Mouse (Mus musculus): ENCODE measurements around the gene Nek10.
"Not testable (repeated sequence)": the region's sequence is repeated elsewhere in the genome, so short reads cannot be mapped to it uniquely, and the experiment has no call there.

Nek10 gene

DNA sequence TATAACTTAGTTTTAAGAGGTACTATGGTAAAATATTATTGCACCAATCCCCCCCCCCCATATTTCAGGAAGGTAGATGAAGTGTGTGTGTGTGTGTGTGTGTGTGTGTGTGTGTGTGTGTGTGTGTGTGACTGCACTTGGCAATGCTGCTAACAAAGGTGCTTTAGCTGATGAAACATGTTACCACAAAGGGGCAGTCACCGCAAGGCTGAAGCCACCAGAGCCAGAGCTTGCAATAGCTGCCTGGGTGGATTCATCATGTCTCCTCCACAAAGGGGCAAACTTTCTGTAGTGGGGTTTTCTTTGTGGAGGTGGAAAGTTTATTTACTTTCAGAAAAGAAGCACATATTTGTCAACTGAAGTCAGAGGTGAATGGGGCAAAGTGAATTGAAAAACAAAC lies 67.9 kb downstream of the Nek10 start:
- DNase-seq, result no peak

DNA sequence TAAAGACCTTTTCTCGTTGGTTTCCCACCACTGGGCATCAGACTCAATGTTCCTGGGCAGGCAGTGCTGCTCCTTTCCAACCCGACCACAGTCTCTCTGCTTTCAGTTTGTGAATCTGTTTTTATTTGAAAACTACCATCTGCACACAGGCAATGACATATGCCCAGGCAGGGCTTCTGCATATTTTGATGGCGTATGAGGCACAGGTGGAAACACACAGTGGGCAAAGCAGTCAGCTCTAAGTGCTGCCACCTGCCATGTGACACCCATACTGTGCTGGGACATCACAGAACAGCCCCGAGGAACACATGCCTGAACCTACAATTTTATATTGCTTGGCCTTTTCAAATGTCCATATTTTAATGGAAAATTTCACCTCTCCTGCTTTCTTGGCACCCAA lies 68.5 kb downstream of the Nek10 start:
- DNase-seq, result no peak

DNA sequence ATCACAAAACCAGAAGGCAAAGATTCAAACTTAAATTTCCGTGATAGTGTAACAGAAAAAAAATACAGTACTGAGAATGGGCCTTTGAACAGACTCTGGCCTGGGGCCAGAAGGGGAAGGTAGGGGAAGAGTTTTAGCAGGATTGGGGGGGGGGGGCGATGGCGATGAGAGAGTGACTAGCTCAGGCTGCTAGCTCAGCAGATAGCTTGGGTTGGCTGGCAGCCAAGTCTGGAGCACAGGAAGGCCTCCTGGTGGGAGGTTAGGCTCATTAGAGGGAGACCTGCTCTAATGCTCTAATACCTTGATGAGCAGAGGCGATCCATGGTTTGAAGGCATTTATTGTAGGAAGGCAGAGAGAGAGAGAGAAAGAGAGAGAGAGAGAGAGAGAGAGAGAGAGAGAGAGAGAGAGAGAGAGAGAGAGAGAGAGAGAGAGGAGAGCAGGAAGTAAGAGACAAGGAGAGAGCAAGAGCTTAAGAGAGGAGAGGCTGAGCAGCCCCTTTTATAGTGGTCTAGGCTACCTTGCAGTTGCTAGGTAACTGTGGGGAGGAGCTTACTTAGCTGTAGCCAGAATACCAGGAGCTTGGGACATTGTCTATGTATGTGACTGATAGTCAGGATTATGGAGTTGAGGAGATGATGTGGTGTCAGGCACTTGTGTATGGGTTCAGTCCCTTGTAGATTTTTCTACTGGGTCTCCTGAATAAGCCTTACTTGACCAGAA lies 90.9 kb downstream of the Nek10 start:
- no peak for DNase-seq

DNA sequence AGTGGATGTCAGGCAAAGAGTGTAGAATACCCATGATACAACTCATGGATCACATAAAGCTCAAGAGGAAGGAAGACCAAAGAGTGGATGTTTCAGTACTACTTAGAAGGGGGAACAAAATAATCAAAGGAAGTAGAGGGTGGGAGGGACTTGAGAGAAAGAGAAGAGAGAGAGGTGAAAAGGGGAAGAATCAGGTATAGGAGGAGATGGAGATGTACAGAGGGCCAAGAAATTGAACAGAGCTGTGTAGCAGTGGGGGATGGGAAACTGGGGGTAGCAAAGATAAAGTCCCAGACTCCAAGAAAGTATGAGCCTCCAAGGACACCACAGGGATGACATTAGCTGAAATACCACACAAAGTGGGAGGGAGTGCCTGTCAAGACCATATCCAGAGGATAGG lies 91.6 kb downstream of the Nek10 start:
- DNase-seq, result no peak

DNA sequence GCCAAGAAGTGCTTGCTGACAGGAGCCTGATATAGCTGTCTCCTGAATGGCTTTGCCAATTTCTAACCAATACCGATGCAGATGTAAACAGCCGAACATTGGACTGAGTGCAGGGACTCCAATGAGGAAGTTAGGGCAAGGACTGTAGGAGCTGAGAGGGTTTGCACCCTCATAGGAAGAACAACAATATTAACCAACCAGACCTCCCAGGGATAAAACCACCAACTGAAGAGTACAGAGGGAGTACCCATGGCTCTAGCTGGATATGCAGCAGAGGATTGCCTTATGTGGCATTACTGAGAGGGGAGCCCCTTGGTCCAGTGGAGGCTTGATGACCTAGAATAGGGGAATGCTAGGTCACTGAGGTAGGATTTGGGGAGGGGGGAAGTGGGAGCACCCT lies 92.1 kb downstream of the Nek10 start:
- no peak for DNase-seq

DNA sequence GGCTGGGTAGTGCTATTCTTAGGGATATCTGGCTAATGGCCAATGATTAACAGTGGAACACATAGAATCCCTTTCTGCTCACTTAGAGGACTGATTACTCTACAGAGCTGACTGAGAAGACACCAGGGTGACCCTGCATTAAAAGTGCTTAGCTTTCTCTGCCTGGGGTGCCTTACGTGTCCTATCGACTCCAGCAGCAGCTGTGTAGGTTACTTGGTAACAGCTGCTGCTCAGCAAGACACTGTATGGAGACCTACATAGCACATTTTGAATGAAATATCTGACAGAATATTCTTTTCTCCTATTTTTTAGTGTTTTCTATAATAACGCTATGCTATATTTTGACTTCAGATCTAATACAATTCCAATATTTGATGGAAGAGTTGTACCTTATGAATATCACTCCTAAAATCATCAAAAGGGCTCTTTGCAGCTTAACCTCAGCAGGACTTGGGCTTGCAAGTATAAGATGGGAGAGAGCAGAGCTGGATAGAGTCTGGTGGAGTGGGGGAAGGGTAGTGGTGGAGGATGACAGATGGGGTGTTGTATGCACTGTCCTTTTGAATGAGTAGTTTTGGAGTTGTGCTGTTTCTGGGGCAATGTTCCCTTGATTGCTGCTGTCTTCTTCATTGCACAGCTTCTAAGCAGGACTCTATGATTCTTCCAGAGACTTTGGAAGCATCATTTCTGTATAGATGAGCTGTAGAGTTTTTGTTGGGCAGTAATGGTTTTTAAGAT lies 93.4 kb downstream of the Nek10 start:
- DNase-seq, result no peak

DNA sequence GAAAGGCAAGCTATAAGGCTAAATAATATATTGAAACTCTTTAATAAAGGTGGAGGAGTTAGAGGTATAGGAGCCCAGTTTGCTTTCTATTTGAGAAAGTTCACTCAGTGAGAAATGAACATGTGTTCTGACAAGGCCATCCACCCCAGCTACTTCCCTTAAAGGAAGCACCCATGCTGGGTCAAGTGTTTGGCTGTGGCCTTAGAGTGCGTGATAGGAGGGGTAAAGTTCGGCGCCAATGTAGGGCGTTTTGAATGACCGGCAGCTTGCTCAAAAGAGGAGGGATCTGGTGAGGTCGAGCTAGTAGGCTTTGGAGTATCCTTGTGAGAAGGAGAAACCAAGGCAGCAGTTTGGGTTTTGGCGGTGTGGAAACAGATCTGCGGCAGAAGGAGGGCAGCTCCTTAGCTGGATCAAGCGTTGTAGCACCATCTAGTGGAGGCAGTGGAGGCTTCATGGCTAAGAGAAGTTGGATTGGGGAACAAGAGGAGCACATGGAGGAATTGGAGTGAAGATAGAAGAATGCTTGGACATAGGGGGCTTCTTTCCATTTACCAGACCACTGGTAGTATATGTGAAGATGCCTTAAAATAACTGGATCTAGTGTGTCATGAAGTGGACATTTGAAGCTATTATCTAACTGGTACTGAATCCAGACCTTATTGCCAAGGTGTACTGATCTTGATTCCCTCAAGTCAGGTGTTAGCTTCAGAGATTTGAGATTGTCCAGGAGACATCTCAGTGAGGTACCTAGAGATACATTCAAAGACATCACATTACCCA lies 101.7 kb downstream of the Nek10 start:
- peak; percentile 74 for DNase-seq

DNA sequence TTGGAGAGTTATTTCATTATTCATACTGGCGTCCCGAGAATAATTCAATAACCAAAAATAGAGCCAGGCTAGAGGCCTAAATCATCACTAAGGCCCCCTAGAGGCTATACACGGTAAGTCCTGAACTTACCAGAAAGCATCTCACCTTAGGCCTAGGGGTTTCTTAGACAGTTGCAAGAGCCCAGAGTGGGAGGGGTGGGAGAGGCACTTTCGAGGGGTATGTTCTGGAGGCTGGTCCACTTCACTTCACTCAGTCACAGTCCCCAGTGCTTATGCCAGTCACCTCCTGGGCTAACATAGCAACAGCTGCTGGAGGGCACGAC lies 102.3 kb downstream of the Nek10 start:
- DNase-seq, result peak; percentile 8

DNA sequence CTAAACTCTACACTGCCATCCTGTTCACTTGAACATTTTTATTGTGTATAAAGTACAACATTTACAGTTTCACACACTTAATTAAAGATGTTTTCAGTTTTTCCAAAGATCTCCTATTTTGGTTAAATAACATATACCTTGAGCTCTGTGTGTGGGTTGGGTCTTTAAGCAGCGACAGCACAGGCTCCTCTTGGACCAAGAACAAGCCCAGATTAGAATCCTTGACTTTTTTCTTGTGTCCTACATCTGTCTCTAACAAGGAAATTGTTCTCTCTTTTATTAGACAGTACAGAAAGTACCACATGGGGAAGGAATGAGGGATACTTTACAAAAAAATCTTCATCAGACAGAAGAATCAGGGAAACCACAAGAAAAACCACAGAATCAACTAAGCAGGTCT lies 122.4 kb downstream of the Nek10 start:
- DNase-seq, result no peak

DNA sequence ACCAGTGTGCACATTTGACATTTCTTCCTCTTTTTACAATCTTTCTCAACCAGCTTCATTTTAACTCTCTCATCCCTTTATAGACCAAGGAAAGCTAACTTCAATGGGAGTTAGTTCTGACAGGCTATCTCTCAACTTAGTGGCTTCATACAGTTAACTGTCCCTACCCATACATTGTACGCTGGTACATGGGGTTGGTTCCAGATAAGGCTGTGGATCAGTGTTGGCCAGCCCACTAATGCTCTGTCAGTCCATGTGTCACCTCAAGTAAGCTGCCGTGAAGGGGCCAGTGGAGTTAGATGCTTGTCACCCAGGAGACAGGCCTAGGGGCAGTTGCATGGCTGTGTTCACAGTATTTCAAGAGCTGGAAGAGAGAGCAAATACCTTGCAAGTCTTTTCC lies 124.3 kb downstream of the Nek10 start:
- no peak for DNase-seq

DNA sequence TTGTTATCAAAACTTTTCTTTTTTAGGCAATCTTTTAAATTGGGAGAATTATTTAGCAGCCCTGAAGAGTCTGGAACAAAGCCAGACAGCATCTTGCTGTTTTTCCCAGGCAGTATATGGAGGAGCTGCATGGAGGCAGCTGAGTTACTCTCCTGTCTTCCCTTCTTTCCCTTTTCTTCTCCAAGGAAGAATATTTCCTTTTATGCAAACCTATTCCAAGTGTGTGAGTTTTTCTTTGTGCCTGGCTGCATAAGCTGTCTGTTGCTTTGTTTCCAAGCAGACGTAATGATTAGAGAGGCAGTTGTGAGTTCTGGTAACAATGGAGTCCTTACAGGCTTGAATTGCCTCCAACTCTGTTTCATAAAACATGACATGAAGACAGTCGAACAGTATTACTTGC lies 131.8 kb downstream of the Nek10 start:
- no peak for DNase-seq

DNA sequence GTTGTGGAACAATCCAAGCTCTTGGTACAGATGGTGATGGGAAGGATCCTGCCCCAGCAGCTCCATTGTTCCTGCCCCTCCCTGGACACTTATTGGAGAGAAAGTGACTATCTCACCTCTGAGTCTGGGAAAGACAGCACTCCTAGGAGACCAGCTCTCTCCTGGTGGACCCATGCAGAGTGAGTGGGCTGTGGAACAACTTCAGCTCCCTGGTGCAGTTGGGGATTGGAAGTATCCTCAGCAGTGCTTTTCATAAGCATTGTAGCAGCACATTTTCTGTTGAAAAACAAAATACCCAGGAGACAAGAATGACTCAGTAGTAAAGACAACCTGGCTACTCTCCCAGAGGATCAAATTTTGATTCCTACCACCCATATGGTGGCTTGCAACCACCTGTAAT lies 142.7 kb downstream of the Nek10 start:
- DNase-seq, result no peak

DNA sequence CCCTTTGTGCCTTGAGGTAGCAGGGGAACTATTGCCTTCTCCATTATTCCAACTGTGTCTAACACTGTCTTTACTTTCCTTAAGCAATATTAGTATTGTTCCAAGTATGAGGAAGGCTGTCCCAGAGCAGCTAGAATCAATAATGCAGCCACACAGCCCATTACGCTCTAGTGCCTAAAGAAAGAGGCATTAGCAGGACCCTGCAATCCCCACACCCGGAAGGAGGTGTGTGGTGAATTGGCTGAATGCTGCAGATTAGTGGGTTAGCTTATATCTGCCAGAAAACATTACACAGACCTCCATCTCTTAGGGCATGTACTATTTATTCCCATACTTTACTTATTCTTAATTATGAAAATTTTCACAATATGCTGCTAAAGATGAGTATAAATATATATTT lies 145.8 kb downstream of the Nek10 start:
- DNase-seq, result no peak

DNA sequence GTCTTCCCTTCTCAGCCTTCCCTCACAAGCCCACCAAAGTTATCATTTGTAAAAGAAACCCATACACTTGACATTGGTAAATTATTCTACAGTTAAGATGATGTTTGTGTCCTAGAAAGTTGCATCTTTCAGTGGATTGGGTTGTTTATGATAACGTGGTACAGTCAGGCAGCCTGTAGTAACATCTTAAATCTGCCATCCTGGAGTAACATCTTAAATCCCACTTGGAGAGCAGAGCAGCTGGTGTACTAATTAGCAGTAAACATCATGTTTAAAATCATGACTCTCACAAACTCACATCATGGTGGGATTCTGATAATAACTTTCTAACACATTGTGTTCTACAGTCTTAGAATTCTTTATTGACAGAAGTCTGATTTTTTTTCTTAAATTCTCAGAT lies 148.6 kb downstream of the Nek10 start:
- DNase-seq, result no peak

DNA sequence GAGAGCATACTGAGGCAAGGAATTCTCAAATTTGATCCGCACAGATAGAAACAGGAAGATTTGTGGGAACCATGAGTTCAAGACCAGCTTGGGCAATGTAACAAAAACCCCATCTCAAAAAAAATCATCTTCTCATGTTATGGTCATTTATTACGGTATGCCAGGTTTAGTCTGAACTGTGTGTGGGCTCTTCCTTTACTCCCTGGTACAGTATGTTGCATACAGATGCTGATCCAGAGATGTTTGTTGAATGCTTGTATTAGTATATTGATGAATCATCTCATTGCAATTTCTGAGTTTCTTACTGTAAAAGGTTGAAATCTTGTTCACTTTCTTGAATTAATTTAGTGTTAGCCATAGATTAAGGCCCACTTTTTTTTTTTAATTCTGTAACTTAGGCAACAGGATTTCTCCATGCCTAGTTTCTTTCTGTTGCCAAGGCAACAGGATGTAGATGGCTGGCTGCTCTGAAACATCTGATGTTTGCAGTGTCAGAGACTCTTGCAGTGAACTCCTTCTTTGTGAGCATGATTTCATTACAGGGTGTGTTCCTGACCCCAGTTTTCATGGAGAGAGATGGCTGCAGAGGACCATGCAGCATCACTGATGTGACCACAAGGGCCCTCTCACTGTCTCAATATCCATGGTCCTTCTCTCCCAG lies 156.7 kb downstream of the Nek10 start:
- no peak for DNase-seq

DNA sequence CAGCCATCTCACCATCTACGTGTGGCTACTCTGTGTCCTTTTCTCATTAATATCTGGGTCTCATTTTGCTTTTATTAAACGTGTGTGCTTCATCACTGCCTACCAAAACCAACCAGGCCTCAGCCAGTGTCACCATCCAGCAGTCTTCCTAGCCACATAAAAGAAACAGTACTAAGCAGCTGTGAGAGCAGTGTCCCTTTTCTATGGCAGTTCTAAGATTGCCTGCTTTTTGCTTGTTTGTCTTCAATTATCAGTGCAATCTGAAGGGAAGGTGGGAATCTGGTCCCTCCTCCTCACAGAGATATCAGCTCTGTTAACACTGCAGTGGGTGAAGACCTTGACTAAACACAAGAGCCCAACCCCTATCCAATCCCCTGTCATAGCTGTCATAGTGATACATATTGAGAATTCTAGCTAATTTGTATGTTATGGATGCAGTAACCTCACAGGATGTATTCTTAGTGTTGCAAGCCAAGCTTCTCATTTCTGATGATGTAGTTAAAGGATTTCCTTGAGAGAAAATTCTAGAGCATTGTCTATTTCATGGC lies 157.3 kb downstream of the Nek10 start:
- DNase-seq, result no peak

DNA sequence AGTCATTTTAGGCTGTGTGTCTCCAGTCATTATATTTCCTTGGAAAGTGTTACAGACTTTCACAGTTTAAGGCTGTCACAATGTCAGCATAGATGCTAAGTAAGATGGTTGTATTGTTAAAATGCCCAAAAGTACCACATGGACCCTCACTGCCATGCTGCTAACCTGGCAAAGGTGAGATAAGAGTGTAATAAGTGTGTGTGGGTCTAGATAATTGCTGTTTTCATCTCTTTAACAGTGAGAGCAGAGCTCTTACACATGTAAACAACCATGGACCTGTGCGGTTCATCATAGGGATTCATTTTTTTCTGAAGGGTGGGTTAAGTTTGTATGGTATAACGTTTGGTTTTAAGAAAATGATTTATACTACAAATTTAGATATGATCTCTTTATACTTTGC lies 167.4 kb downstream of the Nek10 start:
- no peak for DNase-seq

DNA sequence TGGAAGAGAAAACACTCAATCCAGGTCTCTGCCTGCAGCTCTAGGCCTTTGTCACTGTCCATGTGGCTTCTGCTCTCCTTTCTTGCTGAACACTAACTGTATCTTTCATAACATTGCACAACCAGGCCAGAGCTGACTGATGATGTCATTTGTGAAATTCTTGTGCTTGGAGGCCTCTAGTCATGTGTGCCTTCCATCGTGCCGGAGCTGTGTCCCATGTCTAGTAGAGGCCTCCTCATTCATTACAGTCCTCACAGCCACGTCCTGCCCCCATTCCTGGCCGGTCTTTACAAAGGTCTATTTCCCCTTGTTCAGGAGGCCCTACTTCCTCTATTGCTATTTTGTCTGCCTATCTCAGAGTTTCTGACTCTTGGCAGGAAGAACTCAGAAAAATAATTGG lies 167.8 kb downstream of the Nek10 start:
- DNase-seq, result no peak

DNA sequence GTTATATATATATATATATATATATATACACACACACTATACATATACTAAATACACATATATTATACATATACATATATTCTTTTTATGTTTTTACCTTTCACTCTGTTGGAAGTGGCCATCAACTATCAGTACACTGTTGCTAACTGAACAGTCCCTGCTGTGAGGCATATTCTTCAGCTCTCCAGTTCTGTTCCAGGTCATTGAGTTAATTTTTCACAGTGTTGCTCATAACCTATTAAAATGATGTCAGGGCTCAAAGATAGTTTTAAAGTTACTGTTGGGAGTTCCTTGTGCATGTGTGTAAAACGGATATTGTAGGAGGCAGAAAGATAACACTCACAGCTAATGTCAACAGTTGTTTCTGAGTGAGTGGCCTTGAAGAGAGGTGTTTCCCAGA lies 170.9 kb downstream of the Nek10 start:
- no peak for DNase-seq

DNA sequence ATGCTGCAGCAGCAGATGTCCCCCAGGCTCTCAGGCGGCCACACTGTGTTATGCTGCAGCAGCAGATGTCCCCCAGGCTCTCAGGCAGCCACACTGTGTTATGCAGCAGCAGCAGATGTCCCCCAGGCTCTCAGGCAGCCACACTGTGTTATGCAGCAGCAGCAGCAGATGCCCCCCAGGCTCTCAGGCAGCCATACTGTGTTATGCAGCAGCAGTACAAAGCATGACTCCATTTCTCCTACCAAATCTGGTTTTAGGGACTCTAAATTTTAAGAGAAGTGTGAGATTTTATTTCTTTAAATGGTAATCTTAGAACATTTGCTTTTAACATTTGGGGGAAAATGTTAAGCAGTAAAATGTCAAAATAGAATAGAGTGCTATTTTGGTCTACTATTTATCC lies 180.9 kb downstream of the Nek10 start:
- DNase-seq, result not testable (repeated sequence)

DNA sequence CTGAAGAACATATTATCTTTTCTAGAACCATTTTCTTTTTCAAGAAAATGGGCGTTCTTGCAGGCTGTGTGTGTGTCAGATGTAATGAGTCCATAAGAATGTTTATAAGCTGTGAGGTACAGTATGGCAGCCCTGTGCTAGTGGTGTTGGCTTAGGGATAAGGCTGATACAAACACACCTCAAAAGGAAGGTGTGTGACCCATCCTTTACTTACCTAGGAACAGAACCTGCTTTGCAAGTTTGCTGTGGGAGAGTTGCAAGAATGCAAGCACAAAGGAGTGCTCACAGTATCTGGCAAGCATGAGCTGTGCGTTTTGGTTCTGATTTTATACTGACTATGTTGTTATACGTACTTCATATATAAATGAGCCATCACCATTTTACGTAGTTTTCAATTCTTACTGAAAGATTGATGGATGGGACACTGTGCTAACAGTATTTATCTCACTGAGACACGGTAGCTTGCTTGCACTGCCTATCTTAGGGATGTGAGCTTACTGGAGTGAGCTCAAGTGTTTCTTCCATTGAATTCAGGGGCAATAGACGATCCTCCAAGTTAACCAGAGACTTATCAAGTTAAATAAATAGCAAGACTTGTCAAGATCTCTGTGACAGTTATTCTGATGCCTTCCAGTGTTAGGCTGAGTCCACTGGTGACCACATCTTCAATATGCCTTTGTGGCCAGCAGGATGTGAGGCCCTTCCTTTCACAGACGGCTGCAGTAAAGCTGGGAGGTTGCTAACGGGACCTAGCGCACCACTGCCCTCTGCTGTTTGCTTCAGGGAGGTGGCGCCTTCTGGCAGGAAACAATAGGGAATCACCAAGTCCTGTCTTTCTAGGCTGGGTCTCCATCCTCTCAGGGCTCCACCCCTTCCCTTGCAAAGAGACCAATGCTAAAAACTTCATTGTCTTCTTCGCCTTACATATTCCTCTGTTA lies 181.8 kb downstream of the Nek10 start:
- DNase-seq, result peak; percentile 72

DNA sequence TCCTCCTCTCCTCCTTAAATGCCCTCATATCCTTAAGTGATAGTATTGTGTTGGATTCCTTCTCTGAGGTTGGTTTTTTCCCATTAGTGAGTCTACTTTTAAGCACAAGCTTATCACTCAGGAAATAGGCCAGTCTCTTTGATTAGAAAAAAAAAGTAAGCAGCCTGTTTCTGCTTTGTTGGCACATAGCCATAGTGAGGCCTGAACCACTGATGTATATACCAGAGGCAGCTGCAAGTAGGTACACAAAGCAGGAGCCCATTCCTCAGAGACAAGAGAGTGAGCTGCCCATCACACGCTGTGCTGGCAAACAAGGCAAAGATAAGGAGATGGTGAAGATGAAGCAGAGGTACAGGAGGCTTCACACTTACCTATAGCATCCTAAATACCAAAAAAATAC lies 184.2 kb downstream of the Nek10 start:
- DNase-seq, result no peak

Data from thymus, postnatal 25 days (tissue).